Mouse (Mus musculus) small intestine, adult 2 months (tissue): ENCODE results near the gene Olfr823.
"Not testable (repeated sequence)": the region's sequence is repeated elsewhere in the genome, so short reads cannot be mapped to it uniquely, and the experiment has no call there.

Experiments used
- CTCF ChIP-seq: fragments of 200-500 bp; IDR thresholded peaks from 2 replicates; pipeline ENCODE4 v1.5.1; 2012; ENCODE audit warnings: low read depth, mild to moderate bottlenecking, control low read depth, inconsistent platforms, low read length, moderate library complexity, mixed read lengths; ENCODE audit not compliant: insufficient replicate concordance, insufficient read length; ENCODE audit errors: extremely low read depth
- POLR2A ChIP-seq: fragments of 200-500 bp; IDR thresholded peaks from 2 replicates; pipeline ENCODE4 v1.6.1; 2012; ENCODE audit warnings: low read depth, mild to moderate bottlenecking, control low read depth, inconsistent platforms, low read length, moderate library complexity

- TF ChIP-seq CTCF, POLR2A: not testable (repeated sequence)
These were observed at the start of gene Olfr823 for GRCm38 (mm10) chr10:130115283-130115682.
